Mouse (Mus musculus) heart, postnatal 10 days (tissue): ENCODE measurements around the gene Aldh3b2. TPM values are rescaled to one million over a fixed set of nuclear protein-coding genes. Genes with fewer than 3 reads are reported as not detected.

ENCODE experiments used
- DNase-seq, 2 experiments: peaks; one replicate each; pipeline ENCODE4 v3.0.0; 2021
- intact Hi-C: fragments of 180-260 bp; cut with DNase I; formaldehyde crosslinking; loops from one replicate; pipeline ENCODE4 v1.15.1; 2025
- total RNA-seq, 2 experiments: library from RNA; stranded (reverse); gene quantifications; 2 replicates each; pipeline ENCODE4 v1.2.3; 2021

The Aldh3b2 gene
- total RNA-seq, 2 experiments from 2014 or later: 0.32 to 0.72 TPM

- intact Hi-C loops: loop anchor here (1.0 to 5.0 kb wide), 4 partner anchors 35 to 259 kb away; no protein-coding TSS in a partner anchor
These were observed 8.8 kb downstream of the Aldh3b2 start for GRCm38 (mm10) chr19:3980917-3981316.

GRCm38 (mm10) chr19:3983527-3984200, 11.5 kb downstream of the Aldh3b2 start:
- no peak for DNase-seq
- intact Hi-C loops: loop anchor here (5.0 kb wide), 3 partner anchors 91 to 261 kb away; no protein-coding TSS in a partner anchor

More at GRCm38 (mm10) chr19:3980917-3981316, 8.8 kb downstream of the Aldh3b2 start:
- no peak for DNase-seq

- peak; percentile 63 to 65 for DNase-seq
- intact Hi-C loops: no loop called here
These were observed 13.1 kb downstream of the Aldh3b2 start for GRCm38 (mm10) chr19:3985261-3985681.

GRCm38 (mm10) chr19:3986334-3986733, 14.2 kb downstream of the Aldh3b2 start, which contains the start of gene Acy3:
TSS of gene Acy3 (plus strand) at chr19:3986570.
- intact Hi-C loops: no loop called here
- peak; percentile 91 for DNase-seq

- no peak for DNase-seq
- intact Hi-C loops: no loop called here
These were observed 15.9 kb downstream of the Aldh3b2 start for GRCm38 (mm10) chr19:3988066-3988465.

GRCm38 (mm10) chr19:3988750-3989149, 16.6 kb downstream of the Aldh3b2 start:
- DNase-seq: no peak
- intact Hi-C loops: no loop called here

GRCm38 (mm10) chr19:3990804-3991203, 18.7 kb downstream of the Aldh3b2 start:
- intact Hi-C loops: no loop called here
- DNase-seq: no peak

- DNase-seq: no peak
- intact Hi-C loops: no loop called here
These were observed 19.4 kb downstream of the Aldh3b2 start for GRCm38 (mm10) chr19:3991562-3991961.

GRCm38 (mm10) chr19:3991966-3992365, 19.8 kb downstream of the Aldh3b2 start:
- intact Hi-C loops: no loop called here
- no peak for DNase-seq

- intact Hi-C loops: no loop called here
- DNase-seq: no peak
These were observed 20.3 kb downstream of the Aldh3b2 start, which contains the start of gene Tbx10 for GRCm38 (mm10) chr19:3992416-3992815. TSS of gene Tbx10 (plus strand) at chr19:3992752.

- DNase-seq: no peak
- intact Hi-C loops: no loop called here
These were observed 22.8 kb downstream of the Aldh3b2 start for GRCm38 (mm10) chr19:3994932-3995331.

- intact Hi-C loops: no loop called here
- no peak for DNase-seq
These were observed 23.4 kb downstream of the Aldh3b2 start for GRCm38 (mm10) chr19:3995505-3995904.

- intact Hi-C loops: no loop called here
- DNase-seq: no peak
These were observed 24.0 kb downstream of the Aldh3b2 start for GRCm38 (mm10) chr19:3996106-3996505.

- no peak for DNase-seq
- intact Hi-C loops: no loop called here
These were observed 24.6 kb downstream of the Aldh3b2 start for GRCm38 (mm10) chr19:3996747-3997146.

GRCm38 (mm10) chr19:3997231-3997630, 25.1 kb downstream of the Aldh3b2 start:
- DNase-seq: no peak
- intact Hi-C loops: no loop called here

GRCm38 (mm10) chr19:3998335-3998734, 26.2 kb downstream of the Aldh3b2 start:
- intact Hi-C loops: no loop called here
- no peak for DNase-seq

GRCm38 (mm10) chr19:3999121-3999730, 27.1 kb downstream of the Aldh3b2 start:
- intact Hi-C loops: no loop called here
- no peak for DNase-seq

GRCm38 (mm10) chr19:4000119-4000900, 28.2 kb downstream of the Aldh3b2 start, which contains the start of the genes Nudt8 and Gm49405:
TSS of gene Nudt8 (plus strand) at chr19:4000580.
TSS of gene Gm49405 (plus strand) at chr19:4000626.
- peak; percentile 98 for DNase-seq
- intact Hi-C loops: no loop called here

- DNase-seq: no peak
- intact Hi-C loops: no loop called here
These were observed 28.9 kb downstream of the Aldh3b2 start for GRCm38 (mm10) chr19:4000949-4001525.

- intact Hi-C loops: no loop called here
- no peak for DNase-seq
These were observed 29.6 kb downstream of the Aldh3b2 start for GRCm38 (mm10) chr19:4001752-4002151.

GRCm38 (mm10) chr19:4003112-4003511, 31.0 kb downstream of the Aldh3b2 start, which contains the start of gene Doc2g:
TSS of gene Doc2g (plus strand) at chr19:4003313.
- DNase-seq: peak; percentile 43 to 64
- intact Hi-C loops: no loop called here
